Mouse (Mus musculus): ENCODE measurements around the gene Pde3a. TPM values are rescaled to one million over a fixed set of nuclear protein-coding genes. Genes with fewer than 3 reads are reported as not detected.

Gene Pde3a
- polyA plus RNA-seq (2011; ENCODE audit: insufficient read depth, insufficient read length, low read depth, missing spikeins), result 0.04 and 0.11 TPM in 2 replicates

- no peaks in the 10 kb centered on the region for H3K36me3 ChIP-seq (ENCODE audit: control insufficient read depth, insufficient read depth, low read length, poor library complexity, severe bottlenecking)
- H3K27ac ChIP-seq (ENCODE audit: insufficient read depth, low read length), result no peak within 1 kb of the TSS
- peak within 1 kb of the TSS; percentile 39; the same call in 1 of the 2 replicates for H3K9ac ChIP-seq (ENCODE audit: low read depth, poor library complexity, severe bottlenecking)
- H3K4me1 ChIP-seq (ENCODE audit: control insufficient read depth, insufficient read depth, low read length), result no peaks in the 10 kb centered on the region
- H3K27me3 ChIP-seq (ENCODE audit: control insufficient read depth, insufficient read depth, low read length, poor library complexity, severe bottlenecking), result peaks cover 6% of the 10 kb centered on the region; the same call in 1 of the 2 replicates
- H3K9me3 ChIP-seq (replicated peaks; ENCODE audit: control insufficient read depth, insufficient read depth, low read length, poor library complexity, severe bottlenecking), result no peaks in the 10 kb centered on the region
- TF ChIP-seq CTCF (IDR thresholded peaks at IDR 0.05; ENCODE audit: low read depth, low read length) (no peak), POLR2A (IDR thresholded peaks at IDR 0.05; ENCODE audit: insufficient read depth, low read length) (no peak), EP300 (IDR thresholded peaks at IDR 0.05; ENCODE audit: insufficient read depth, low read depth, low read length) (no peak)
- peak within 1 kb of the TSS; percentile 31 for H3K4me3 ChIP-seq (ENCODE audit: low read depth, low read length)
Observed at GRCm38 (mm10) chr6:141248691-141249584, at the start of gene Pde3a. Gene Pde3a (plus strand): TSS chr6:141249269.

- no peaks in the 10 kb centered on the region for H3K4me1 ChIP-seq (ENCODE audit: control insufficient read depth, insufficient read depth, low read length)
- no peak overlapping the region for H3K9ac ChIP-seq (ENCODE audit: low read depth, poor library complexity, severe bottlenecking)
- no peaks in the 10 kb centered on the region for H3K27me3 ChIP-seq (ENCODE audit: control insufficient read depth, insufficient read depth, low read length, poor library complexity, severe bottlenecking)
- no peak overlapping the region for H3K4me3 ChIP-seq (ENCODE audit: low read depth, low read length)
- H3K36me3 ChIP-seq (ENCODE audit: control insufficient read depth, insufficient read depth, low read length, poor library complexity, severe bottlenecking), result no peaks in the 10 kb centered on the region
- no peak for TF ChIP-seq EP300 (IDR thresholded peaks at IDR 0.05; ENCODE audit: insufficient read depth, low read depth, low read length)
- no peak for TF ChIP-seq POLR2A (IDR thresholded peaks at IDR 0.05; ENCODE audit: insufficient read depth, low read length)
- TF ChIP-seq CTCF (IDR thresholded peaks at IDR 0.05; ENCODE audit: low read depth, low read length), result no peak
- H3K9me3 ChIP-seq (replicated peaks; ENCODE audit: control insufficient read depth, insufficient read depth, low read length, poor library complexity, severe bottlenecking), result no peaks in the 10 kb centered on the region
- H3K27ac ChIP-seq (ENCODE audit: insufficient read depth, low read length), result no peak overlapping the region
Observed at GRCm38 (mm10) chr6:141200173-141200615, 48.9 kb upstream of the Pde3a start.

- Histone ChIP-seq H3K4me3 (ENCODE audit: low read depth, low read length) (no peak overlapping the region), H3K27ac (ENCODE audit: insufficient read depth, low read length) (no peak overlapping the region), H3K27me3 (ENCODE audit: control insufficient read depth, insufficient read depth, low read length, poor library complexity, severe bottlenecking) (no peaks in the 10 kb centered on the region), H3K9ac (ENCODE audit: low read depth, poor library complexity, severe bottlenecking) (no peak overlapping the region), H3K36me3 (ENCODE audit: control insufficient read depth, insufficient read depth, low read length, poor library complexity, severe bottlenecking) (no peaks in the 10 kb centered on the region), H3K4me1 (ENCODE audit: control insufficient read depth, insufficient read depth, low read length) (no peaks in the 10 kb centered on the region), H3K9me3 (replicated peaks; ENCODE audit: control insufficient read depth, insufficient read depth, low read length, poor library complexity, severe bottlenecking) (0 out of 2 replicates have a peak, but pooled peaks cover 5% of the 10 kb centered on the region)
- TF ChIP-seq CTCF (IDR thresholded peaks at IDR 0.05; ENCODE audit: low read depth, low read length) (no peak), POLR2A (IDR thresholded peaks at IDR 0.05; ENCODE audit: insufficient read depth, low read length) (no peak), EP300 (IDR thresholded peaks at IDR 0.05; ENCODE audit: insufficient read depth, low read depth, low read length) (no peak)
Observed at GRCm38 (mm10) chr6:141207531-141207930, 41.5 kb upstream of the Pde3a start.

GRCm38 (mm10) chr6:141208283-141208872 is 40.7 kb upstream of the Pde3a start:
- H3K9ac ChIP-seq (ENCODE audit: low read depth, poor library complexity, severe bottlenecking), result no peak overlapping the region
- H3K27ac ChIP-seq (ENCODE audit: insufficient read depth, low read length), result no peak overlapping the region
- TF ChIP-seq POLR2A (IDR thresholded peaks at IDR 0.05; ENCODE audit: insufficient read depth, low read length) (no peak), EP300 (IDR thresholded peaks at IDR 0.05; ENCODE audit: insufficient read depth, low read depth, low read length) (no peak), CTCF (IDR thresholded peaks at IDR 0.05; ENCODE audit: low read depth, low read length) (no peak)
- 0 out of 2 replicates have a peak, but pooled peaks cover 5% of the 10 kb centered on the region for H3K9me3 ChIP-seq (replicated peaks; ENCODE audit: control insufficient read depth, insufficient read depth, low read length, poor library complexity, severe bottlenecking)
- H3K36me3 ChIP-seq (ENCODE audit: control insufficient read depth, insufficient read depth, low read length, poor library complexity, severe bottlenecking), result no peaks in the 10 kb centered on the region
- no peak overlapping the region for H3K4me3 ChIP-seq (ENCODE audit: low read depth, low read length)
- H3K27me3 ChIP-seq (ENCODE audit: control insufficient read depth, insufficient read depth, low read length, poor library complexity, severe bottlenecking), result no peaks in the 10 kb centered on the region
- H3K4me1 ChIP-seq (ENCODE audit: control insufficient read depth, insufficient read depth, low read length), result no peaks in the 10 kb centered on the region

- Histone ChIP-seq H3K4me1 (ENCODE audit: control insufficient read depth, insufficient read depth, low read length) (no peaks in the 10 kb centered on the region), H3K4me3 (ENCODE audit: low read depth, low read length) (no peak overlapping the region), H3K9ac (ENCODE audit: low read depth, poor library complexity, severe bottlenecking) (no peak overlapping the region), H3K27ac (ENCODE audit: insufficient read depth, low read length) (no peak overlapping the region), H3K27me3 (ENCODE audit: control insufficient read depth, insufficient read depth, low read length, poor library complexity, severe bottlenecking) (no peaks in the 10 kb centered on the region), H3K9me3 (replicated peaks; ENCODE audit: control insufficient read depth, insufficient read depth, low read length, poor library complexity, severe bottlenecking) (0 out of 2 replicates have a peak, but pooled peaks cover 5% of the 10 kb centered on the region), H3K36me3 (ENCODE audit: control insufficient read depth, insufficient read depth, low read length, poor library complexity, severe bottlenecking) (no peaks in the 10 kb centered on the region)
- no peak for TF ChIP-seq POLR2A (IDR thresholded peaks at IDR 0.05; ENCODE audit: insufficient read depth, low read length)
- no peak for TF ChIP-seq EP300 (IDR thresholded peaks at IDR 0.05; ENCODE audit: insufficient read depth, low read depth, low read length)
- no peak for TF ChIP-seq CTCF (IDR thresholded peaks at IDR 0.05; ENCODE audit: low read depth, low read length)
Observed at GRCm38 (mm10) chr6:141210021-141210420, 39.0 kb upstream of the Pde3a start.

Measured in ES-Bruce4 (cell line).